Mouse (Mus musculus) intestine, embryonic 14.5 days (tissue): ENCODE data around the gene Cldn19. TPM values are rescaled to one million over a fixed set of nuclear protein-coding genes. Genes with fewer than 3 reads are reported as not detected.

Source experiments
- ATAC-seq: fragments of 200-750 bp; cut with Nextera tagmentation; replicated peaks from 2 replicates; pipeline ENCODE4 v1.8.0; 2017; ENCODE audit warnings: low read depth, moderate number of reproducible peaks, moderate TSS enrichment, moderate library complexity; ENCODE audit not compliant: low FRiP score, low TSS enrichment
- DNase-seq: peaks from one replicate; pipeline ENCODE4 v3.0.0-alpha.2; 2018; ENCODE audit warnings: low spot score
- H3K27ac ChIP-seq: fragments of 300-500 bp; sonication (generic); 2 replicates; pipeline ENCODE4 v1.5.1; 2014; ENCODE audit warnings: low read depth, mild to moderate bottlenecking, control low read depth
- H3K27me3 ChIP-seq: fragments of 300-500 bp; sonication (generic); replicated peaks from 2 replicates; pipeline ENCODE4 v1.6.1; 2014; ENCODE audit warnings: low read length, control low read depth; ENCODE audit not compliant: control insufficient read depth, insufficient read depth
- H3K36me3 ChIP-seq: fragments of 300-500 bp; sonication (generic); 2 replicates; pipeline ENCODE4 v1.6.1; 2014; ENCODE audit warnings: low read length, control low read depth; ENCODE audit not compliant: control insufficient read depth, insufficient read depth
- H3K4me1 ChIP-seq: fragments of 300-500 bp; sonication (generic); replicated peaks from 2 replicates; pipeline ENCODE4 v1.6.1; 2014; ENCODE audit warnings: low read length, control low read depth, mixed read lengths; ENCODE audit not compliant: control insufficient read depth, insufficient read depth
- H3K4me2 ChIP-seq: fragments of 300-500 bp; sonication (generic); 2 replicates; pipeline ENCODE4 v1.6.1; 2014; ENCODE audit warnings: low read length
- H3K4me3 ChIP-seq: fragments of 300-500 bp; sonication (generic); 2 replicates; pipeline ENCODE4 v1.5.1; 2014; ENCODE audit warnings: low read depth, low read length, control low read depth, mixed read lengths
- H3K9ac ChIP-seq: fragments of 300-500 bp; sonication (generic); 2 replicates; pipeline ENCODE4 v1.6.1; 2014; ENCODE audit warnings: mild to moderate bottlenecking, low read length
- H3K9me3 ChIP-seq: fragments of 300-500 bp; sonication (generic); 2 replicates; pipeline ENCODE4 v1.6.1; 2016; ENCODE audit warnings: low read length, control low read depth; ENCODE audit not compliant: control insufficient read depth
- WGBS: fragments of 180-500 bp; shearing (Covaris S2); extraction: QIAGEN DNeasy Blood & Tissue Kit; methylation state at CpG from one replicate; pipeline ENCODE4 v1.1.7; 2014; 5-methylcytosine and 5-hydroxymethylcytosine counted together
- polyA plus RNA-seq: library from polyadenylated mRNA; unstranded; fragments of >200 nt; fragmentation: Nextera tagmentation; extraction: Ambion mirVana; gene quantifications from 2 replicates; pipeline ENCODE4 v1.2.1, GENCODE M21; 2014

Cldn19 gene
- polyA plus RNA-seq, 1 experiment from 2014 or later: not detected

DNA sequence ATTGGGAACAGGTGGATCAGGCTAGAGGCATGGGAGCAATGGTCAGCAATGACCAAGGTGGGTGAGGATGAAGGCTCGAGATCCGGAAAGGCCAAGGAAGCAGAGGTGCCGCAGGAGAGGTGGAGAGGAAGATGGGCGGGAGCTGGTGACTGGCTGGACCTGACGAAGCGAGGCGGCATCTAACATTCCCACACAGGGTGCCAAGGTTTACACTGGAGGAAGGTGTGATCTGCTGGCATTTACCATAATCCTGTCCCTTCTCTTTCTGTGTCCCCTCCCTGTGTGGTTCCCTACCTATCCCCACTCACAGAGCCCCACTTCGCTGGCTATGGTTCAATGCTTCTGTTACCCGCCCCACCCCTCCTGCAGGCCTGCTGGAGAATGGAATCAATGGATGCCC is 9.3 kb upstream of the Cldn19 start:
- H3K9me3 ChIP-seq: no peaks in the 10 kb centered on the region
- no peak overlapping the region for H3K27ac ChIP-seq
- ATAC-seq (no peak), DNase-seq (no peak)
- 85% methylated on average over 9 of the region's 9 CpGs for WGBS
- no peaks in the 10 kb centered on the region for H3K4me1 ChIP-seq
- H3K27me3 ChIP-seq: no peaks in the 10 kb centered on the region
- H3K36me3 ChIP-seq: peaks cover 62% of the 10 kb centered on the region
- no peak overlapping the region for H3K9ac ChIP-seq
- no peak overlapping the region for H3K4me2 ChIP-seq
- no peak overlapping the region for H3K4me3 ChIP-seq

DNA sequence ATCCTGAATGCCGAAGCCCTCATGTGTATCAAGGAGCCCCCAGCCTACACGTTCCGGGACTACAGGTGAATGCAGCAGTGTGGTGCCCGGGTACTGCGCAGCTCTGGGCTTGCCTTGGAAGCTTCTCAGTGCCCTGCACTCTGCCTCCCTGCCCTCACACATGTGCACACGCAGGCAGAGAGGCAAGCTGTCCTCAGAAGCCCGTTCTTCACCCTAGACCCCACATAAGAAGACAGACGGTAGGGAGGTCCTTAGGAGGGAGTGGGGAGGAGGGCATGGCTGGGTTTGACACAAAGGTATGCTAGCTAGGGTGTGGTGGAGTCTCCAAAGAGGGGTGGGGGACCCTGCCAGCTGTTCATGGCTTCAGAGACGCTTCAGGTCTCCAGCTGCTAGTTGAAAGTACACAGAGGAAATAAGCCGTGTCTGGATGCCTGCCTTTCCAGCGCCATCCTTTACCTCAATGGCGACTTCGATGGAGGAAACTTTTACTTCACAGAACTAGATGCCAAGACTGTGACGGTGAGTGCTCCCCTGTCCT is 8.5 kb upstream of the Cldn19 start:
- Histone ChIP-seq H3K4me3 (no peak overlapping the region), H3K4me2 (no peak overlapping the region), H3K27me3 (no peaks in the 10 kb centered on the region), H3K9me3 (no peaks in the 10 kb centered on the region), H3K27ac (no peak overlapping the region), H3K9ac (no peak overlapping the region), H3K4me1 (no peaks in the 10 kb centered on the region), H3K36me3 (peaks cover 54% of the 10 kb centered on the region)
- DNase-seq (no peak), ATAC-seq (no peak)
- WGBS: 78% methylated on average over 14 of the region's 14 CpGs

DNA sequence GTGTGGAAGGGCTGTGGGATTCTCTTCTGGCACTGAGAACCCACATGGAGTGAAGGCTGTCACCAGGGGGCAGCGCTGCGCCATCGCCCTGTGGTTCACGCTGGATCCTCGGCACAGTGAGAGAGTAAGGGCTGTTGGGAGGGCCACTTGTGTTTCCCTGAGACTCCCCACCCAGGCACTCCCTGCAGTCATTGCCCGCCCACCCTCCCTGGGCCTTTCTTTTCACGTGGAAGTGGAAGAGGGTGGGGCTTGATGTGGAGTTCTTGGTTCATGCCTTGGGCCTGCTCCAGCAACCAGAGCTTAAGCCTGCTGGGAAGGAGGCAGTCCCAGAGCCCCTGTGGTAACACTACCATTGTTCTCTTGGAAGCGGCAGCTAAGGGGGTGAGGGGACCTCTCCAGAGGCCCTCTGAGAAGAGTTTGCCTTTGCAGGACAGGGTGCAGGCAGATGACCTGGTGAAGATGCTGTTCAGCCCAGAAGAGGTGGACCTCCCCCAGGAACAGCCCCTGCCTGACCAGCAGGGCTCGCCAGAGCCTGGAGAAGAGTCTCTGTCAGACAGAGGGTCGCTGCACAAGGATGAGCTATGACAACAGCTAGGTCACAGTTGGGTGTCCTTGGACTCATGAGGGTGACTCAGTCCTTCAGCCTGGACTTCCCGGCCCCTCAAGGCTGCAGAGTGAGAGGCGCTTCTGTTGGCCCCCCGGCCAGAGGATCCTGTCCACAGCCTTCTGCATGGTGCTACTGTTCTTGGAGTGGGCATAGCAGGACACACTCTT is 7.6 kb upstream of the Cldn19 start:
- Histone ChIP-seq H3K4me3 (no peak overlapping the region), H3K4me2 (no peak overlapping the region), H3K9me3 (no peaks in the 10 kb centered on the region), H3K4me1 (no peaks in the 10 kb centered on the region; the same call in 1 of the 2 replicates), H3K27ac (no peak overlapping the region), H3K27me3 (no peaks in the 10 kb centered on the region), H3K9ac (no peak overlapping the region), H3K36me3 (peaks cover 51% of the 10 kb centered on the region)
- ATAC-seq (0 out of 2 replicates have a peak, but pooled peaks have one; percentile 20), DNase-seq (peak; percentile 81)
- 34% methylated on average over 13 of the region's 13 CpGs for WGBS

DNA sequence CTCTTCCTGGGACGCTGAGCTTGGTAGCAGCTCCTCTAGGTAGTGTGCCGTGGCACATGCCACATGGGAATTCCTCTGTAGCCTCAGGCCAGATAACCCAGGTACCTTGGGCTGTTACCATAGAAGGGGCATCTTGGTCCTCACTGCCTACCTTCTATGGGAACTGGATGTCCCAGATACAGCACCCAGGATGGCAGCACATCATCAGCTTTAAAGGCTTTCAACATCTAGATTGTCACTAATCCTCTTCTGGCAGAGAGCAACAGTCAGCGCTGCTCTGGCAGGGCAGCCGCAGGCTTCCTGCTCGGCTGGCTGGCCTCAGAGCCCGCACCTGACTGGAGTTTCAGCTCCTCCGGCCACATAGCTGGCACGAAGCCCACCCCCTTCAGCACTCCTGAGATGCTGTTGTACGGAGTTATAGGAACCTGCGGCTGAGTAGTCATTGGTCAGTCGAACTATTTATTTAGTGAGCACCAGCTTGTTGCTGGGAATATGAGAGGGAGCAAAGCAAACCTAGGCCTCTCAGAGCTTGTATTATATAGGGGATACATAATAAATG is 6.7 kb upstream of the Cldn19 start:
- no peaks in the 10 kb centered on the region; the same call in 1 of the 2 replicates for H3K4me1 ChIP-seq
- H3K27me3 ChIP-seq: no peaks in the 10 kb centered on the region
- no peak overlapping the region for H3K27ac ChIP-seq
- no peak for DNase-seq
- 88% methylated on average over 11 of the region's 11 CpGs for WGBS
- no peak overlapping the region for H3K9ac ChIP-seq
- H3K36me3 ChIP-seq: peaks cover 45% of the 10 kb centered on the region
- no peak for ATAC-seq
- no peaks in the 10 kb centered on the region for H3K9me3 ChIP-seq
- no peak overlapping the region for H3K4me2 ChIP-seq
- no peak overlapping the region for H3K4me3 ChIP-seq

GRCm38 (mm10) chr4:119252025-119252808 is 3.0 kb upstream of the Cldn19 start:
- no peak for ATAC-seq
- Histone ChIP-seq H3K9me3 (no peaks in the 10 kb centered on the region), H3K4me2 (no peak overlapping the region), H3K27ac (no peak overlapping the region), H3K4me1 (peaks cover 4% of the 10 kb centered on the region; the same call in 1 of the 2 replicates), H3K4me3 (no peak overlapping the region), H3K36me3 (peaks cover 13% of the 10 kb centered on the region), H3K9ac (no peak overlapping the region), H3K27me3 (no peaks in the 10 kb centered on the region)
- DNase-seq: no peak
- 52% methylated on average over 7 of the region's 7 CpGs for WGBS

GRCm38 (mm10) chr4:119254012-119254618 is 1.1 kb upstream of the Cldn19 start:
- Histone ChIP-seq H3K27me3 (no peaks in the 10 kb centered on the region), H3K27ac (no peak overlapping the region), H3K9ac (no peak overlapping the region), H3K36me3 (no peaks in the 10 kb centered on the region), H3K9me3 (no peaks in the 10 kb centered on the region), H3K4me3 (no peak overlapping the region), H3K4me2 (no peak overlapping the region), H3K4me1 (peaks cover 4% of the 10 kb centered on the region; the same call in 1 of the 2 replicates)
- WGBS: 38% methylated on average over 9 of the region's 9 CpGs
- no peak for ATAC-seq
- no peak for DNase-seq

GRCm38 (mm10) chr4:119257083-119257482 is 1.9 kb downstream of the Cldn19 start:
- WGBS: 67% methylated on average over 6 of the region's 6 CpGs
- H3K36me3 ChIP-seq: no peaks in the 10 kb centered on the region
- no peaks in the 10 kb centered on the region for H3K9me3 ChIP-seq
- no peak overlapping the region for H3K4me3 ChIP-seq
- DNase-seq: no peak
- H3K27me3 ChIP-seq: no peaks in the 10 kb centered on the region
- H3K27ac ChIP-seq: no peak overlapping the region
- ATAC-seq: no peak
- H3K4me1 ChIP-seq: peaks cover 4% of the 10 kb centered on the region; the same call in 1 of the 2 replicates
- no peak overlapping the region for H3K9ac ChIP-seq
- H3K4me2 ChIP-seq: no peak overlapping the region
